Mouse (Mus musculus) lung, adult 18-20 months (tissue): ENCODE measurements around the gene Evi2b.

ENCODE experiments used
- DNase-seq, 2 experiments: peaks; one replicate each; pipeline ENCODE4 v3.0.0; 2022; ENCODE audit warnings: mixed read lengths in 2 of 2

Gene Evi2b

GRCm38 (mm10) chr11:79520772-79521171, 2.8 kb downstream of the Evi2b start:
- no peak for DNase-seq

GRCm38 (mm10) chr11:79519878-79520291, 3.7 kb downstream of the Evi2b start:
- peak in 1 of 2 experiments; percentile 18 for DNase-seq

GRCm38 (mm10) chr11:79519299-79519698, 4.3 kb downstream of the Evi2b start:
- no peak for DNase-seq

GRCm38 (mm10) chr11:79515798-79516197, 7.8 kb downstream of the Evi2b start:
- no peak for DNase-seq

- DNase-seq: no peak
Measured at GRCm38 (mm10) chr11:79515331-79515730, 8.2 kb downstream of the Evi2b start.

GRCm38 (mm10) chr11:79511970-79512369, 11.6 kb downstream of the Evi2b start:
- DNase-seq: no peak

- no peak for DNase-seq
Measured at GRCm38 (mm10) chr11:79504506-79504905, 19.1 kb downstream of the Evi2b start.

GRCm38 (mm10) chr11:79503845-79504244, 19.7 kb downstream of the Evi2b start, which contains the start of gene Omg:
Gene Omg, minus strand, starts transcription at chr11:79504084.
- no peak for DNase-seq

GRCm38 (mm10) chr11:79502917-79503316, 20.6 kb downstream of the Evi2b start:
- no peak for DNase-seq

GRCm38 (mm10) chr11:79494976-79495800, 28.4 kb downstream of the Evi2b start:
- peak in 1 of 2 experiments; percentile 15 for DNase-seq

- DNase-seq: no peak
Measured at GRCm38 (mm10) chr11:79484721-79485120, 38.8 kb downstream of the Evi2b start.

- DNase-seq: peak; percentile 12 to 36
Measured at GRCm38 (mm10) chr11:79483876-79484528, 39.6 kb downstream of the Evi2b start.

GRCm38 (mm10) chr11:79483392-79483791, 40.2 kb downstream of the Evi2b start:
- DNase-seq: peak in 1 of 2 experiments; percentile 19

- DNase-seq: no peak
Measured at GRCm38 (mm10) chr11:79468097-79468496, 55.5 kb downstream of the Evi2b start.
